Mouse (Mus musculus): ENCODE measurements around the gene Thra. TPM values are rescaled to one million over a fixed set of nuclear protein-coding genes. Genes with fewer than 3 reads are reported as not detected.

The Thra gene
- total and polyA plus RNA-seq, 3 experiments: 22.0 to 50.9 TPM; not detected in 1

DNA sequence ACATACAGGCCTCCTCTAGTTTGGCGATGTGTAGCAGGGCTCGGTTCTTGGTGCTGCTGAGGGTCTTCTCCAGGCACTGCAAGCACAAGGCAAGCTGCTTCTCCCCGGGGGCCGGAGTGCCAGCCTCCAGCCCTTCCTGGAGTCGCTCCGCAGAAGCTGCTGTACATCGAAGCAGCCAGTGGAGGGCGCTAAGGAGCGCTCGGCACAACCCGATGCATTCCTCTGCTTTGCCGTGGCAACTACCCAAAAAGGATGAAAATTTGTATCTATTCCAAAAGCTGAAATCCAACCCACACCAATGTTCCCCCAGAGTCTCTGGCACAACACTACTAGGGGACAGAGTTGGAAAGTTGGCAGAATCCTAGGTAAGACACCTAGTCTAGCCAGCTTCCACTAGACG, 22.5 kb upstream of the Thra start:
- no peak for TF ChIP-seq HCFC1 (IDR thresholded peaks at IDR 0.05; ENCODE audit: low read depth, low read length)
- no peak for TF ChIP-seq CHD2 (IDR thresholded peaks at IDR 0.05; ENCODE audit: low read length)
- TF ChIP-seq ELF1 (IDR thresholded peaks at IDR 0.05; ENCODE audit: low read depth, low read length): no peak
- TF ChIP-seq GATA1 (IDR thresholded peaks at IDR 0.05; ENCODE audit: low read depth, low read length): no peak
- TF ChIP-seq POLR2A (IDR thresholded peaks at IDR 0.05; ENCODE audit: control insufficient read depth in 1 of 2, insufficient read depth in 1 of 2, low read depth in 1 of 2, low read length in 2 of 2, poor library complexity in 1 of 2): no peak
- TF ChIP-seq KAT2A (conservative IDR thresholded peaks at IDR 0.05; ENCODE audit: low read depth, low read length): no peak
- TF ChIP-seq ZMIZ1 (IDR thresholded peaks at IDR 0.05; ENCODE audit: low read depth, low read length): no peak
- TF ChIP-seq ZKSCAN1 (IDR thresholded peaks at IDR 0.05; ENCODE audit: low read depth, low read length): no peak
- TF ChIP-seq CHD1 (IDR thresholded peaks at IDR 0.05; ENCODE audit: low read depth, low read length): no peak
- peak; percentile 52 for TF ChIP-seq ZC3H11A (IDR thresholded peaks at IDR 0.05; ENCODE audit: low read depth, low read length)
- no peak for TF ChIP-seq POLR2AphosphoS5 (IDR thresholded peaks at IDR 0.05; ENCODE audit: borderline replicate concordance, low read depth, low read length)
- no peak for TF ChIP-seq NRF1 (IDR thresholded peaks at IDR 0.05; ENCODE audit: insufficient read depth, low read depth, low read length, poor library complexity, severe bottlenecking)
- TF ChIP-seq RAD21 (IDR thresholded peaks at IDR 0.05; ENCODE audit: low read depth, low read length): peak; percentile 52
- peak; percentile 79 for TF ChIP-seq SMC3 (IDR thresholded peaks at IDR 0.05; ENCODE audit: low read depth, low read length)
- TF ChIP-seq GABPA (IDR thresholded peaks at IDR 0.05; ENCODE audit: low read depth, low read length): no peak
- TF ChIP-seq UBTF (IDR thresholded peaks at IDR 0.05; ENCODE audit: borderline replicate concordance, insufficient read depth, low read depth, low read length): no peak
- TF ChIP-seq USF2 (IDR thresholded peaks at IDR 0.05; ENCODE audit: borderline replicate concordance in 1 of 2, insufficient read depth in 1 of 2, low read depth in 1 of 2, low read length in 2 of 2): no peak
- TF ChIP-seq MYC (IDR thresholded peaks at IDR 0.05; ENCODE audit: low read depth, low read length): no peak
- TF ChIP-seq CTCF (IDR thresholded peaks at IDR 0.05 in 2 of 3, conservative IDR thresholded peaks at IDR 0.05 in 1 of 3; ENCODE audit: control insufficient read depth in 1 of 3, insufficient read depth in 1 of 3, low read depth in 2 of 3, low read length in 3 of 3, poor library complexity in 1 of 3, severe bottlenecking in 1 of 3): peak; percentile 83 to 95 (median 87)
- no peak for TF ChIP-seq JUND (IDR thresholded peaks at IDR 0.05; ENCODE audit: low read depth, low read length)
- TF ChIP-seq TAL1 (IDR thresholded peaks at IDR 0.05; ENCODE audit: low read length): no peak
- TF ChIP-seq BHLHE40 (IDR thresholded peaks at IDR 0.05; ENCODE audit: borderline replicate concordance, low read depth, low read length): no peak
- no peak for TF ChIP-seq ZNF384 (IDR thresholded peaks at IDR 0.05; ENCODE audit: low read depth, low read length)
- no peak for TF ChIP-seq MAFK (IDR thresholded peaks at IDR 0.05; ENCODE audit: borderline replicate concordance, low read depth, low read length)
- TF ChIP-seq EP300 (IDR thresholded peaks at IDR 0.05; ENCODE audit: low read depth in 1 of 2, low read length in 2 of 2): no peak
- TF ChIP-seq NELFE (IDR thresholded peaks at IDR 0.05; ENCODE audit: low read depth, low read length): no peak
- TF ChIP-seq USF1 (IDR thresholded peaks at IDR 0.05; ENCODE audit: low read depth, low read length): no peak
- TF ChIP-seq MEF2A (IDR thresholded peaks at IDR 0.05; ENCODE audit: extremely low read depth, insufficient replicate concordance, low read depth, low read length, poor library complexity, severe bottlenecking): no peak
- TF ChIP-seq SIN3A (IDR thresholded peaks at IDR 0.05; ENCODE audit: low read length): no peak
- TF ChIP-seq MAZ (IDR thresholded peaks at IDR 0.05; ENCODE audit: low read depth, low read length): no peak
- Histone ChIP-seq H3K9me3 (replicated peaks; ENCODE audit: insufficient read depth, low read length) (no peaks in the 10 kb centered on the region), H3K79me2 (ENCODE audit: control insufficient read depth, insufficient read depth, low read length, poor library complexity) (no peaks in the 10 kb centered on the region), H3K27ac (ENCODE audit: control insufficient read depth, low read depth, low read length) (no peak overlapping the region), H3K9ac (ENCODE audit: control insufficient read depth, low read depth, low read length, poor library complexity, severe bottlenecking) (no peak overlapping the region), H3K27me3 (ENCODE audit: control insufficient read depth in 1 of 2, insufficient read depth in 2 of 2, low read length in 2 of 2) (no peaks in the 10 kb centered on the region), H3K4me1 (ENCODE audit: control insufficient read depth in 1 of 2, insufficient read depth in 2 of 2, low read length in 2 of 2) (no peaks in the 10 kb centered on the region), H3K4me3 (ENCODE audit: control insufficient read depth in 1 of 2, insufficient read depth in 1 of 2, low read depth in 2 of 2, low read length in 2 of 2) (no peak overlapping the region), H3K36me3 (ENCODE audit: control insufficient read depth in 1 of 2, insufficient read depth in 2 of 2, low read length in 2 of 2) (peaks cover 0 to 2% of the 10 kb centered on the region in 2 experiments; a peak in 2 of 4 replicates)
- DNase-seq (ENCODE audit: low read depth, low spot score): peak; percentile 69

All from MEL (cell line).